Mouse (Mus musculus) embryonic facial prominence, embryonic 11.5 days (tissue): ENCODE data around the gene Smpd1. TPM values are rescaled to one million over a fixed set of nuclear protein-coding genes. Genes with fewer than 3 reads are reported as not detected.
A peak's percentile ranks its signal among the peaks of the same experiment; 100 is the strongest.

Experiments
- ATAC-seq: fragments of 200-750 bp; cut with Nextera tagmentation; replicated peaks from 2 replicates; pipeline ENCODE4 v1.8.0; 2017; ENCODE audit warnings: low read depth; ENCODE audit not compliant: insufficient number of reproducible peaks, low FRiP score, low TSS enrichment
- DNase-seq: peaks from one replicate; pipeline ENCODE4 v3.0.0-alpha.2; 2015; ENCODE audit warnings: low spot score
- H3K27ac ChIP-seq: fragments of 300-500 bp; sonication (generic); replicated peaks from 2 replicates; pipeline ENCODE4 v1.5.1; 2014; ENCODE audit warnings: mild to moderate bottlenecking, low read depth, low read length, control low read depth
- H3K27me3 ChIP-seq: fragments of 300-500 bp; sonication (generic); 2 replicates; pipeline ENCODE4 v1.6.1; 2014; ENCODE audit warnings: mild to moderate bottlenecking, low read length, moderate library complexity, mixed read lengths; ENCODE audit not compliant: control insufficient read depth, insufficient read depth
- H3K36me3 ChIP-seq: fragments of 300-500 bp; sonication (generic); replicated peaks from 2 replicates; pipeline ENCODE4 v1.6.1; 2014; ENCODE audit warnings: low read depth, mild to moderate bottlenecking, low read length, moderate library complexity, mixed read lengths; ENCODE audit not compliant: control insufficient read depth, insufficient read depth
- H3K4me1 ChIP-seq: fragments of 300-500 bp; sonication (generic); 2 replicates; pipeline ENCODE4 v1.6.1; 2014; ENCODE audit warnings: low read length, mixed read lengths; ENCODE audit not compliant: control insufficient read depth, insufficient read depth
- H3K4me2 ChIP-seq: fragments of 300-500 bp; sonication (generic); 2 replicates; pipeline ENCODE4 v1.6.1; 2014; ENCODE audit warnings: low read depth, mild to moderate bottlenecking, control low read depth, low read length, moderate library complexity
- H3K4me3 ChIP-seq: fragments of 300-500 bp; sonication (generic); 2 replicates; pipeline ENCODE4 v1.5.1; 2014; ENCODE audit warnings: low read depth, low read length, control low read depth
- H3K9ac ChIP-seq: fragments of 300-500 bp; sonication (generic); replicated peaks from 2 replicates; pipeline ENCODE4 v1.6.1; 2014; ENCODE audit warnings: mild to moderate bottlenecking, control low read depth, low read length
- H3K9me3 ChIP-seq: fragments of 300-500 bp; sonication (generic); replicated peaks from 2 replicates; pipeline ENCODE4 v1.6.1; 2016; ENCODE audit warnings: mild to moderate bottlenecking, low read length, inconsistent platforms, mixed read lengths; ENCODE audit not compliant: control insufficient read depth
- WGBS: fragments of 180-500 bp; shearing (Covaris S2); extraction: QIAGEN DNeasy Blood & Tissue Kit; methylation state at CpG from one replicate; pipeline ENCODE4 v1.1.7; 2014; 5-methylcytosine and 5-hydroxymethylcytosine counted together
- polyA plus RNA-seq: library from polyadenylated mRNA; unstranded; fragments of >200 nt; fragmentation: Nextera tagmentation; extraction: Ambion mirVana; gene quantifications from 2 replicates; pipeline ENCODE4 v1.2.1, GENCODE M21; 2014

Gene Smpd1
- polyA plus RNA-seq = 38.5 and 45.2 TPM in 2 replicates

DNA sequence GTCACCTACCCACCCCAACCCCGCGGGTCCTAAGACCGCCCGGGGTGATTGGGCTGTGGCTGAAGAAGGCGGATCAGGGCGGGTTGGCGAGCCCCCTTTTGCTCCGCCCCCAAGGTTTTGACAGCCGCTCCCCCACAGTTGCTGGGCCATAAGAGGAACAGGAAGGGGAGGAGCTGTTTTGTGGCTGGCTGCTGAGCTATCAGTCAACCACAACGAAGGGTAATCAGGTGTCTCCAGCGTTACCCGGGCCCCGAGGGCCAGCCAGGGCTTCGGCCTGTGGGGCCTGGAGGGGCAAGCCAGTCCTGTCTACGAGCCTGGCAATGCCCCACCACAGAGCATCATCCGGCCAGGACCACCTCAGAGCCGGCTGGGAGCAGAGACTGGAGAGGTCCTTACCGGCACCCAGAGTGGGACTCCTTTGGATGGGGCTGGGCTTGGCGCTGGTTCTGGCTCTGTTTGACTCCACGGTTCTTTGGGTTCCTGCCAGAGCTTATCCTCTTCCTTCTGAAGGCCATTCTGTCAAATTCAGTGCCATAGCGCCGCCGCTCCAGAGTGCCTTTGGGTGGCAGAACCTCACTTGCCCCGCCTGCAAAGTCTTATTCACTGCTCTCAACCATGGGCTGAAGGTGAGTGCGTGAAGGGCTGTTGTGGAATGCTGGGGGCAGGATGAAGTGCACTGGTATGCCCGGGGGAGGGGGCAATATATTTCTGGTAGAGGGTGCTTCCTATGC, at the start of gene Smpd1:
Gene Smpd1 (plus strand): TSS at position 149 of the 731 bp plus-strand sequence.
- WGBS = 3% methylated on average over 26 of the region's 26 CpGs
- Histone ChIP-seq H3K4me2 (peak within 1 kb of the TSS; percentile 73), H3K9me3 (no peaks in the 10 kb centered on the region), H3K4me3 (peak within 1 kb of the TSS; percentile 73), H3K36me3 (no peaks in the 10 kb centered on the region; the same call in 1 of the 2 replicates), H3K4me1 (no peaks in the 10 kb centered on the region), H3K9ac (peak within 1 kb of the TSS; percentile 69), H3K27me3 (no peaks in the 10 kb centered on the region), H3K27ac (0 out of 2 replicates have a peak within 1 kb of the TSS, but pooled peaks have one; percentile 8)
- DNase-seq (peak; percentile 93), ATAC-seq (peak; percentile 91)

DNA sequence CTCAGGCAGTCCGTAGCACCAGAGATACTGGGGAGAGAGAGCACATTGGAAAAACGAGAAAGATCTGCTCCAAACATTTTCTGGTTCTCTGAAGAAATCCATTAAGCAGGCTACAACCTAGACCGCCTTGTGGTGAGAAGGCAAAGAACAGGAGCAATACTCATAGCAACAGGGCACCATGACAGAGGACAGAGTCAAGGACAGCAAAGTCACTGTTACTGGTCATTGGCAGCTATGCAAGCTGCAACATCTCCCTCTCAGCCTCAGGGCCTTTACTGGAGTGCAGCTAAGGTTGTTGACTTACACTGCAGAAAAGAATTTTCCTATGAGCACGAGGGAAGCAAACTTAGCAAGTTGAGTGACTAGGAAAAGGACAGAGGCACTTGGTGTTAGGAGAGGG, 46.9 kb upstream of the Smpd1 start:
- no peak overlapping the region for H3K4me2 ChIP-seq
- no peak overlapping the region for H3K27ac ChIP-seq
- 71% methylated on average over 4 of the region's 4 CpGs for WGBS
- no peak overlapping the region for H3K9ac ChIP-seq
- no peaks in the 10 kb centered on the region for H3K36me3 ChIP-seq
- no peaks in the 10 kb centered on the region for H3K27me3 ChIP-seq
- H3K4me3 ChIP-seq = no peak overlapping the region
- no peaks in the 10 kb centered on the region for H3K4me1 ChIP-seq
- ATAC-seq = no peak
- no peak for DNase-seq
- H3K9me3 ChIP-seq = no peaks in the 10 kb centered on the region

DNA sequence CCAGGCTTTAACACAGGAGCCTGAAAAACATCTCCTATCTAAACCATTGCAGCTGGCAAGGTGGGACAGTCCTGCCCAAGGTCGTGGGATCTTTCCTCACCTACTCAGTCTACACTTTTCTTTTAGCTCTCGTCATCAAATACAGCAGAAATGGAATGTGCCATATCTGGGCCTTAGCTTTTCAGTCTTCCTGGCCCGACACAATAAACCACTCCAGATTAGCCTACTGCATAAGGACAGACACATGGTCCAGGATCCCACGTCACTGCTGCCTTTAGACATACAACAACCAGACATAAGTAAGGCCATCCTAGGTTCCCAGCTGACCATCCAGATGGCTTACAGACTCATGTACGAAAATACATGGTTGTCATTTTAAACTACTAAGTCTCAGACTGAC, 44.0 kb upstream of the Smpd1 start:
- H3K4me1 ChIP-seq = no peaks in the 10 kb centered on the region
- WGBS = 81% methylated on average over 5 of the region's 5 CpGs
- H3K9ac ChIP-seq = no peak overlapping the region
- H3K27ac ChIP-seq = no peak overlapping the region
- no peak overlapping the region for H3K4me2 ChIP-seq
- ATAC-seq (no peak), DNase-seq (no peak)
- H3K4me3 ChIP-seq = no peak overlapping the region
- no peaks in the 10 kb centered on the region for H3K9me3 ChIP-seq
- no peaks in the 10 kb centered on the region for H3K36me3 ChIP-seq
- no peaks in the 10 kb centered on the region for H3K27me3 ChIP-seq

DNA sequence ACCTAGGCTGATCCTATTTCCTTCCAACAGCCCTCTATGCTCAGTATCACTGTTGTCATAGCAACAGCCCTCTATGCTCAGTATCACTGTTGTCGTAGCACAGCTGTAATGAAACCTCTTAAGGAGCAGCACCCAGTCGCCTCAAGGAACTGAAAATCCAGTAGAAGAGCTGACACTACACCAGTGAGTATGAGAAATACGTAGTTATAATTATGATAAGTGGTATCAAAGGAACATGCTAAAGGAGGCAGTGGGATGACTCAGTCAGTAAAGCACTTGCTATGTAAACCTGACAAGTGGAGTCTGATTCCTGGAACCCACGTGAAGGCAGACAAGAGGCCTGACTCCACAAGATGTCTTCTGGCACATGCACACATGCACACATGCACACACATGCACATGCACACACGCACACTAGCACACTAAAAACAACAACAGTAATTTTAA, 40.3 kb upstream of the Smpd1 start:
- Histone ChIP-seq H3K27me3 (no peaks in the 10 kb centered on the region), H3K27ac (no peak overlapping the region), H3K4me1 (no peaks in the 10 kb centered on the region), H3K4me2 (no peak overlapping the region), H3K36me3 (no peaks in the 10 kb centered on the region), H3K9ac (no peak overlapping the region), H3K9me3 (no peaks in the 10 kb centered on the region), H3K4me3 (no peak overlapping the region)
- WGBS = 50% methylated on average over 5 of the region's 5 CpGs
- ATAC-seq (no peak), DNase-seq (no peak)

DNA sequence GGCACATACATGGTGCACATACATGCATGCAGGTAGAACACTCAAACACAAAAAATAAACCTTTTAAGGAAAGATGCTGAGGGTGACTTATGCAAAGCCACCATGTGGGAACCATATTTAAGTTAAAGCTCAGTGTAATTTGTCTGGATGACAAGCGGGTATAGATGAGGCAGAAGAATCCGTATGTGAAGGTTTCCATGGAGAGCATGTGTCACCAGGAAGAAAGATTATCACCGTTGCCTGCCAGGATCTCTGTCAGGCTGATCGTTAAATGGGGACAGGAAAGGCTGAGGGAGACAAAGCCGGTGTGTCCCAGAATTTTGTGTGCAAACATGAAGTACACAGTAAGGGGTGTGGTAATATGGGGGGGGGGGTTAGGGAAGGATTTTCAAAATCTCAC, 39.6 kb upstream of the Smpd1 start:
- 74% methylated on average over 5 of the region's 5 CpGs for WGBS
- no peaks in the 10 kb centered on the region for H3K9me3 ChIP-seq
- ATAC-seq = no peak

DNA sequence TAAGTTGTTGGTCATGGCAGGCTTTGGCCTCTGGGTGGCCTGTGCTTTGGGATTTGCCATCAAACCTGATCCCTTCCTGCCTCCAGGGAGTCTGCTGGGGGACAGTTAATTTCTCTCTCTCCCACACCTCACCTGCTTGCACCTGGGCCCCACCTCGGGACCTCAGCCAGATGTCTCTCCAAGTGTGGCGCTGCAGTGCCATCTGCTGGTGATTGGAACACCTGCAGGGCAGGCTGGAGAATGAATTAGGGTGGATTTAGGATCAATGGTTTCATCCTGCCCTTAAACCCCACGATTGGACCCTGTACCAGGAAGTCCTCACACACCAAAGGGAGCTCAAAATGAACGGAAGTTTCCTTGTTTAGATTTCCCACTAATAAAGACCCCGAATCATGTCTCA, 39.0 kb upstream of the Smpd1 start:
- Histone ChIP-seq H3K4me1 (no peaks in the 10 kb centered on the region), H3K36me3 (no peaks in the 10 kb centered on the region), H3K27me3 (no peaks in the 10 kb centered on the region), H3K9me3 (no peaks in the 10 kb centered on the region), H3K4me2 (no peak overlapping the region), H3K27ac (no peak overlapping the region), H3K4me3 (no peak overlapping the region), H3K9ac (no peak overlapping the region)
- peak; percentile 77 for DNase-seq
- WGBS = 14% methylated on average over 5 of the region's 5 CpGs
- ATAC-seq = peak; percentile 48; the same call in 1 of the 2 replicates

More for the DNA sequence above, 39.6 kb upstream of the Smpd1 start:
- Histone ChIP-seq H3K4me2 (no peak overlapping the region), H3K27me3 (no peaks in the 10 kb centered on the region), H3K4me3 (no peak overlapping the region), H3K27ac (no peak overlapping the region), H3K4me1 (no peaks in the 10 kb centered on the region), H3K9ac (no peak overlapping the region), H3K36me3 (no peaks in the 10 kb centered on the region)
- DNase-seq = no peak

DNA sequence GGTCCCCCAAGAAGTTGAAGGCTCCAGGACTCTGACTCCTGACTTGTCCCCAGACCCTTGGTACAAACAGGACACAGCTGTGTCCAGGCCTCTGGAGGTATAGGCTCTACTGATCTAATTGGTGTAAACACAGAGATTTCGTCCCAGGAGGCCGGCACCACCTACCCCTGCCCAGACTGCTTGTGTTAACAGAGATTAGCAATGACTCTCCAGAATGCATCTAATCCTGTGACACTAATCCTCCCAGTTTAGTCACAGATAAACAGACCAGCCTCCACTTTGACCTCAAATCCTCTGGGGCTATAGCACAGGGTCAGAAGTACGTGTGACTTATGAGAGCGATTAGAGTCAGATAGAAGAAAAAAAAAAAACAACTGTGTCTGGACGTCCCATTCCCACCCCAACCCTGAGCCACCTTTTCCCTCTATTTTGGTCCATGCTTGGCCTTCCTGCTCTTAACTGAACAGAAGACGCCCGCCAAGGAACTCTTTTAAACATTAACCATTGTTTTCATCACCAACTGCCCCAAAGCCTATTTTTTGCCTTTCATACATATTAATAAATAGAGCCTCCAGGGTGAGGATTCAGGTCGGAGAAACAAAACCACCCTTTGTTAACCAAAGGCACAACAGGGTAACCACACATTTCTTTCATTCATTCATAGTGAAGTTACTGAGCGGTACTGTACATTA, 37.3 kb upstream of the Smpd1 start:
- Histone ChIP-seq H3K27me3 (no peaks in the 10 kb centered on the region), H3K27ac (no peak overlapping the region), H3K4me2 (no peak overlapping the region), H3K4me1 (no peaks in the 10 kb centered on the region), H3K4me3 (no peak overlapping the region), H3K9ac (no peak overlapping the region), H3K36me3 (no peaks in the 10 kb centered on the region), H3K9me3 (no peaks in the 10 kb centered on the region)
- DNase-seq (no peak), ATAC-seq (no peak)
- 36% methylated on average over 9 of the region's 9 CpGs for WGBS

DNA sequence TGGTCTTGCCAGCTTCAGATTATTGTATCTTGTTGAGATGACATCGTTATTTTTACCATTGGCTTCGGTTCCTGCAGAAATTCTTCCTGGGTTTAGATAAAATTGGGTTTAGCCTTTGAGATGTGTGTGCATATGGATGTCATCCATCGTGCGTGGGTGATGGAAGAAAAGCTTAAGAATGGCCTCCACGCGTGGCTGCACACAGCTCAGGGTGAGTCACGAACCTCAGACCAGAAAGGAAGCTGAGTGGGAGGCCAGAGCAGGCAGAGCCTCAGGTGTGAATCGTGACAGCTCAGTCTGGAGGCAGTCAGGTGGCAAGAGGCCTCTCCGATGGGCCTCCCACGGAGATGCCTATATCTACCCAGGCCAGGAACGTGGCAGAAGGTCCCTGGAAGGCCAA, 34.8 kb upstream of the Smpd1 start:
- no peak for DNase-seq
- WGBS = 78% methylated on average over 11 of the region's 11 CpGs

More for the DNA sequence above, 34.8 kb upstream of the Smpd1 start:
- Histone ChIP-seq H3K9ac (no peak overlapping the region), H3K4me2 (no peak overlapping the region), H3K4me1 (no peaks in the 10 kb centered on the region), H3K9me3 (no peaks in the 10 kb centered on the region), H3K4me3 (no peak overlapping the region), H3K27ac (no peak overlapping the region), H3K27me3 (no peaks in the 10 kb centered on the region), H3K36me3 (no peaks in the 10 kb centered on the region)
- ATAC-seq = no peak
